In genomic region chr9:98445359-98446149, GRCm38 (mm10) we compare ENCODE assay signal across 27 mouse cellular contexts. TPM values are rescaled to one million over a fixed set of nuclear protein-coding genes. Genes with fewer than 3 reads are reported as not detected.
A peak's percentile ranks its signal among the peaks of the same experiment; 100 is the strongest.
DNase-seq lines count a peak whose midpoint lies in the region; ATAC-seq and TF ChIP-seq lines count a peak whose summit lies in the region.
"Had no signal": no experiment of that assay in that cellular context is flagged by ENCODE, and none has a peak within 500 bp of the region (broad histone marks: within the 10 kb centered on the region; RNA-seq: fewer than 3 reads in every experiment).

No protein-coding gene starts in this region.

- no peaks in the 10 kb centered on the region; the same call in none of the 2 replicates for H3K4me1 ChIP-seq in liver, embryonic 16.5 days (ENCODE audit: control insufficient read depth, low read depth, low read length)
- peaks cover 3% of the 10 kb centered on the region; the same call in 1 of the 2 replicates for H3K4me1 ChIP-seq in liver, postnatal 0 days (ENCODE audit: insufficient read depth)
- peaks cover 8% of the 10 kb centered on the region; the same call in 1 of the 2 replicates for H3K4me1 ChIP-seq in intestine, embryonic 15.5 days (replicated peaks)
- peaks cover 9% of the 10 kb centered on the region for H3K4me1 ChIP-seq in intestine, embryonic 16.5 days (ENCODE audit: control insufficient read depth, insufficient read depth, low read length)
- H3K4me1 ChIP-seq in testis, adult 2 months (ENCODE audit: control insufficient read depth, insufficient read depth, low read length) = peaks cover 10% of the 10 kb centered on the region
- H3K4me1 ChIP-seq: embryonic facial prominence, embryonic 12.5 days; hindbrain, embryonic 12.5 days had no signal

- no peaks in the 10 kb centered on the region for H3K9me3 ChIP-seq in liver, embryonic 16.5 days (replicated peaks; ENCODE audit: control insufficient read depth, low read length)
- H3K9me3 ChIP-seq in liver, postnatal 0 days (ENCODE audit: low read length) = no peaks in the 10 kb centered on the region
- H3K9me3 ChIP-seq in intestine, embryonic 15.5 days = no peaks in the 10 kb centered on the region
- H3K9me3 ChIP-seq in intestine, embryonic 16.5 days (ENCODE audit: control insufficient read depth, low read length) = no peaks in the 10 kb centered on the region
- H3K9me3 ChIP-seq: embryonic facial prominence, embryonic 12.5 days; hindbrain, embryonic 12.5 days; midbrain, embryonic 13.5 days; neural tube, embryonic 13.5 days had no signal

- TF ChIP-seq CTCF in liver, postnatal 0 days (IDR thresholded peaks at IDR 0.05; ENCODE audit: low read depth) = no peak
- TF ChIP-seq CTCF in testis, adult 2 months (IDR thresholded peaks at IDR 0.05; ENCODE audit: control insufficient read depth, insufficient read depth, insufficient replicate concordance, low read depth, low read length) = no peak

- no peak overlapping the region for H3K27ac ChIP-seq in liver, embryonic 16.5 days (ENCODE audit: low read length)
- H3K27ac ChIP-seq in liver, postnatal 0 days (ENCODE audit: low read depth) = no peak overlapping the region
- H3K27ac ChIP-seq in intestine, embryonic 15.5 days = no peak overlapping the region
- H3K27ac ChIP-seq in intestine, embryonic 16.5 days (ENCODE audit: low read length) = 0 out of 2 replicates have a peak overlapping the region, but pooled peaks have one; percentile 31
- H3K27ac ChIP-seq in testis, adult 2 months (ENCODE audit: control insufficient read depth, insufficient read depth, low read depth, low read length) = peak overlapping the region; percentile 95
- H3K27ac ChIP-seq: embryonic facial prominence, embryonic 12.5 days; hindbrain, embryonic 12.5 days; hindbrain, postnatal 0 days; macrophage; midbrain, embryonic 13.5 days; neural tube, embryonic 13.5 days had no signal

- DNase-seq in liver, postnatal 0 days = no peak
- no peak for DNase-seq in thymus, postnatal 4 days
- no peak for DNase-seq in embryo, embryonic 10 days (ENCODE audit: low spot score)
- DNase-seq: adrenal gland, adult 8-10 months; B cell, adult 2 months; cerebellum, adult 8-10 months; cerebellum, postnatal 36 days; embryo, embryonic 11 days; gastrocnemius, postnatal 14 days; heart, postnatal 36 days; kidney, adult 11 months; kidney, postnatal 14 days had no signal

- 50% methylated on average over 9 of the region's 9 CpGs for WGBS in liver, embryonic 16.5 days (ENCODE audit: insufficient replicate concordance)
- WGBS in liver, postnatal 0 days (ENCODE audit: insufficient replicate concordance) = 55% methylated on average over 9 of the region's 9 CpGs
- 81% methylated on average over 9 of the region's 9 CpGs for WGBS in intestine, embryonic 15.5 days
- 74% methylated on average over 9 of the region's 9 CpGs for WGBS in intestine, embryonic 16.5 days

- no peak overlapping the region for H3K4me2 ChIP-seq in liver, embryonic 16.5 days (ENCODE audit: low read depth, low read length)
- H3K4me2 ChIP-seq in liver, postnatal 0 days (ENCODE audit: low read depth, low read length) = no peak overlapping the region
- H3K4me2 ChIP-seq in intestine, embryonic 15.5 days (replicated peaks) = no peak overlapping the region
- no peak overlapping the region for H3K4me2 ChIP-seq in intestine, embryonic 16.5 days (ENCODE audit: low read depth, low read length)
- H3K4me2 ChIP-seq: embryonic facial prominence, embryonic 12.5 days; heart, embryonic 11.5 days; hindbrain, embryonic 12.5 days; lung, embryonic 14.5 days; midbrain, embryonic 13.5 days; neural tube, embryonic 13.5 days had no signal

- ATAC-seq in liver, embryonic 16.5 days (ENCODE audit: low read depth) = peak; percentile 76
- no peak for ATAC-seq in liver, postnatal 0 days
- peak; percentile 47 for ATAC-seq in intestine, embryonic 15.5 days
- peak; percentile 43; the same call in 1 of the 2 replicates for ATAC-seq in intestine, embryonic 16.5 days
- ATAC-seq: activated CD4-positive, CD25-positive, alpha-beta regulatory T cell, adult 4 months; forebrain, embryonic 14.5 days; hindbrain, postnatal 0 days; midbrain, embryonic 13.5 days had no signal

- H3K9ac ChIP-seq in liver, embryonic 16.5 days (ENCODE audit: low read depth, low read length) = no peak overlapping the region
- no peak overlapping the region for H3K9ac ChIP-seq in liver, postnatal 0 days (replicated peaks)
- H3K9ac ChIP-seq in intestine, embryonic 15.5 days = no peak overlapping the region
- H3K9ac ChIP-seq in intestine, embryonic 16.5 days (ENCODE audit: low read depth, low read length) = no peak overlapping the region
- H3K9ac ChIP-seq: embryonic facial prominence, embryonic 12.5 days; hindbrain, embryonic 12.5 days; lung, embryonic 14.5 days; midbrain, embryonic 13.5 days; neural tube, embryonic 13.5 days had no signal

- TF ChIP-seq EP300 in liver, postnatal 0 days (IDR thresholded peaks at IDR 0.05; ENCODE audit: low read depth) = no peak

- H3K27me3 ChIP-seq in liver, embryonic 16.5 days (ENCODE audit: control insufficient read depth, insufficient read depth, low read depth, low read length) = no peaks in the 10 kb centered on the region
- H3K27me3 ChIP-seq in liver, postnatal 0 days (ENCODE audit: insufficient read depth, low read length) = no peaks in the 10 kb centered on the region
- no peaks in the 10 kb centered on the region for H3K27me3 ChIP-seq in intestine, embryonic 15.5 days (replicated peaks)
- no peaks in the 10 kb centered on the region for H3K27me3 ChIP-seq in intestine, embryonic 16.5 days (replicated peaks; ENCODE audit: control insufficient read depth, insufficient read depth, low read length)
- H3K27me3 ChIP-seq in testis, adult 2 months (ENCODE audit: control insufficient read depth, insufficient read depth, low read length) = no peaks in the 10 kb centered on the region
- H3K27me3 ChIP-seq: embryonic facial prominence, embryonic 12.5 days; hindbrain, embryonic 12.5 days; midbrain, embryonic 13.5 days; neural tube, embryonic 13.5 days had no signal

- no peak overlapping the region for H3K4me3 ChIP-seq in liver, embryonic 16.5 days (ENCODE audit: low read depth, low read length)
- H3K4me3 ChIP-seq in liver, postnatal 0 days (ENCODE audit: low read depth, low read length) = no peak overlapping the region
- no peak overlapping the region for H3K4me3 ChIP-seq in intestine, embryonic 15.5 days (replicated peaks)
- H3K4me3 ChIP-seq in intestine, embryonic 16.5 days (ENCODE audit: low read length) = no peak overlapping the region
- H3K4me3 ChIP-seq in testis, adult 2 months (ENCODE audit: control insufficient read depth, low read depth, low read length) = no peak overlapping the region
- H3K4me3 ChIP-seq: embryonic facial prominence, embryonic 12.5 days; hindbrain, embryonic 12.5 days; midbrain, embryonic 13.5 days; neural tube, embryonic 13.5 days had no signal

- no peaks in the 10 kb centered on the region; the same call in 1 of the 2 replicates for H3K36me3 ChIP-seq in liver, embryonic 16.5 days (ENCODE audit: control insufficient read depth, insufficient read depth)
- peaks cover 5% of the 10 kb centered on the region; the same call in 1 of the 2 replicates for H3K36me3 ChIP-seq in liver, postnatal 0 days (replicated peaks; ENCODE audit: insufficient read depth, low read length)
- 0 out of 2 replicates have a peak, but pooled peaks cover 2% of the 10 kb centered on the region for H3K36me3 ChIP-seq in intestine, embryonic 15.5 days
- H3K36me3 ChIP-seq in intestine, embryonic 16.5 days (ENCODE audit: control insufficient read depth, insufficient read depth, low read length) = peaks cover 3% of the 10 kb centered on the region; the same call in 1 of the 2 replicates
- no peaks in the 10 kb centered on the region for H3K36me3 ChIP-seq in testis, adult 2 months (ENCODE audit: control insufficient read depth, insufficient read depth, low read length)
- H3K36me3 ChIP-seq: midbrain, embryonic 13.5 days had no signal

- TF ChIP-seq POLR2A in testis, adult 2 months (IDR thresholded peaks at IDR 0.05; ENCODE audit: control insufficient read depth, low read depth, low read length) = no peak

RNA-seq across cellular contexts. Expression of gene Rbp1, which starts 22.8 kb away (rescaled TPM):
- polyA plus RNA-seq in liver, embryonic 16.5 days (2015; fragmentation: Nextera tagmentation; extraction: Ambion mirVana) = 45.1 and 47.3 TPM in 2 replicates
- 54.3 and 59.6 TPM in 2 replicates for polyA plus RNA-seq in liver, postnatal 0 days (2015; fragmentation: Nextera tagmentation; extraction: Ambion mirVana)
- 62.8 and 66.5 TPM in 2 replicates for polyA plus RNA-seq in intestine, embryonic 15.5 days (2015; fragmentation: Nextera tagmentation; extraction: Ambion mirVana)
- 42.9 and 51.5 TPM in 2 replicates for polyA plus RNA-seq in intestine, embryonic 16.5 days (2015; fragmentation: Nextera tagmentation; extraction: Ambion mirVana)
- polyA plus RNA-seq in testis, adult 2 months (2012; rRNA removed) = 3.2 and 4.3 TPM in 2 replicates

RNA-seq across cellular contexts. Expression of gene Rbp2, which starts 40.4 kb away (rescaled TPM):
- 55.2 and 99.5 TPM in 2 replicates for polyA plus RNA-seq in liver, embryonic 16.5 days (2015; fragmentation: Nextera tagmentation; extraction: Ambion mirVana)
- polyA plus RNA-seq in liver, postnatal 0 days (2015; fragmentation: Nextera tagmentation; extraction: Ambion mirVana) = 85.5 and 94.5 TPM in 2 replicates
- 291 and 368 TPM in 2 replicates for polyA plus RNA-seq in intestine, embryonic 15.5 days (2015; fragmentation: Nextera tagmentation; extraction: Ambion mirVana)
- polyA plus RNA-seq in intestine, embryonic 16.5 days (2015; fragmentation: Nextera tagmentation; extraction: Ambion mirVana) = 749 and 1,123 TPM in 2 replicates
- polyA plus RNA-seq in testis, adult 2 months (2012; rRNA removed) = 0.20 TPM in 1 of 2 replicates, not detected in the other
- polyA plus RNA-seq: activated CD4-positive, CD25-positive, alpha-beta regulatory T cell, adult 4 months; liver, adult 2 months; macrophage; midbrain, embryonic 13.5 days had no signal

Comparison
In these comparisons a context has a peak if more than half of its experiments do, and no peak if none do; other contexts are left out.
1. H3K27ac ChIP-seq: peak in intestine, embryonic 16.5 days (single experiment) and testis, adult 2 months (single experiment); none in liver, embryonic 16.5 days (single experiment), liver, postnatal 0 days (single experiment) and intestine, embryonic 15.5 days (single experiment).
2. RNA of gene Rbp2, which starts 40.4 kb away (polyA plus RNA-seq): 749 to 1,123 TPM in intestine, embryonic 16.5 days, 291 to 368 TPM in intestine, embryonic 15.5 days, 55.2 to 99.5 TPM in liver, embryonic 16.5 days and 85.5 to 94.5 TPM in liver, postnatal 0 days; 0.20 TPM in testis, adult 2 months; every median in the first group is over 10 times any median in the second.